Mouse (Mus musculus) myocyte (in vitro differentiated cells): ENCODE data around the gene Syce1l. TPM values are rescaled to one million over a fixed set of nuclear protein-coding genes. Genes with fewer than 3 reads are reported as not detected.

Experiments used
- H3K27me3 ChIP-seq: one replicate; pipeline ENCODE4 v1.6.1; 2011; ENCODE audit not compliant: control insufficient read depth, insufficient read depth, insufficient read length
- H3K36me3 ChIP-seq: one replicate; pipeline ENCODE4 v1.6.1; 2011; ENCODE audit not compliant: control insufficient read depth, insufficient read depth
- H3K4me2 ChIP-seq: one replicate; pipeline ENCODE4 v1.6.1; 2011; ENCODE audit warnings: low read depth, control low read depth
- H3K4me3 ChIP-seq: one replicate; pipeline ENCODE4 v1.5.1; 2011; ENCODE audit warnings: mild to moderate bottlenecking, control low read depth, moderate library complexity
- H3K79me2 ChIP-seq: one replicate; pipeline ENCODE4 v1.6.1; 2011; ENCODE audit not compliant: control insufficient read depth, insufficient read depth
- H3ac ChIP-seq: one replicate; pipeline ENCODE4 v1.6.1; 2011; ENCODE audit not compliant: control insufficient read depth, insufficient read length
- CEBPB ChIP-seq: IDR thresholded peaks from 2 replicates; pipeline ENCODE4 v1.6.1; 2011; ENCODE audit warnings: mild to moderate bottlenecking, moderate library complexity; ENCODE audit not compliant: poor library complexity, insufficient read depth, severe bottlenecking
- E2F4 ChIP-seq: IDR thresholded peaks from one replicate; pipeline ENCODE4 v1.6.1; 2011; ENCODE audit warnings: mild to moderate bottlenecking, control low read depth, moderate library complexity; ENCODE audit not compliant: insufficient read depth
- MAX ChIP-seq: IDR thresholded peaks from one replicate; pipeline ENCODE4 v1.6.1; 2011; ENCODE audit warnings: low read depth, mild to moderate bottlenecking, control low read depth
- MYOD1 ChIP-seq, 3 experiments: IDR thresholded peaks; one replicate each; pipeline ENCODE4 v1.6.1; 2011; ENCODE audit warnings: control low read depth in 2 of 3, low read depth in 2 of 3, mild to moderate bottlenecking in 2 of 3, moderate library complexity in 1 of 3; ENCODE audit not compliant: insufficient read length in 2 of 3, control insufficient read depth in 1 of 3
- MYOG ChIP-seq, 3 experiments: IDR thresholded peaks; one replicate each; pipeline ENCODE4 v1.6.1; 2011; ENCODE audit warnings: control low read depth in 2 of 3, low read depth in 2 of 3, mild to moderate bottlenecking in 2 of 3; ENCODE audit not compliant: insufficient read length in 2 of 3, control insufficient read depth in 1 of 3, insufficient read depth in 1 of 3
- POLR2A ChIP-seq: IDR thresholded peaks from one replicate; pipeline ENCODE4 v1.6.1; 2011; ENCODE audit warnings: low read depth, mild to moderate bottlenecking, control low read depth, moderate library complexity; ENCODE audit not compliant: insufficient read length
- POLR2AphosphoS2 ChIP-seq: IDR thresholded peaks from one replicate; pipeline ENCODE4 v1.6.1; 2011; ENCODE audit warnings: low read depth, control low read depth; ENCODE audit not compliant: insufficient read length
- REST ChIP-seq: IDR thresholded peaks from one replicate; pipeline ENCODE4 v1.6.1; 2011; ENCODE audit warnings: mild to moderate bottlenecking, control low read depth, moderate library complexity; ENCODE audit not compliant: insufficient read depth, insufficient read length
- SRF ChIP-seq: IDR thresholded peaks from one replicate; pipeline ENCODE4 v1.6.1; 2011; ENCODE audit warnings: low read depth; ENCODE audit not compliant: control insufficient read depth, insufficient read length
- TCF12 ChIP-seq: IDR thresholded peaks from one replicate; pipeline ENCODE4 v1.6.1; 2011; ENCODE audit warnings: mild to moderate bottlenecking, control low read depth; ENCODE audit not compliant: poor library complexity, insufficient read depth, severe bottlenecking
- TCF3 ChIP-seq: IDR thresholded peaks from one replicate; pipeline ENCODE4 v1.6.1; 2011; ENCODE audit warnings: low read depth, control low read depth; ENCODE audit not compliant: insufficient read length
- USF1 ChIP-seq: IDR thresholded peaks from one replicate; pipeline ENCODE4 v1.6.1; 2011; ENCODE audit warnings: low read depth, mild to moderate bottlenecking, control low read depth, moderate library complexity
- polyA plus RNA-seq: library from polyadenylated mRNA; unstranded; fragments of >200 nt; fragmentation: generic; extraction: Trizol; gene quantifications from one replicate; pipeline ENCODE4 v1.2.1, GENCODE M21; 2012; ENCODE audit warnings: missing spikeins

Syce1l gene
- polyA plus RNA-seq, 1 experiment = not detected

GRCm38 (mm10) chr8:113645220-113645619 lies 2.2 kb downstream of the Syce1l start:
- no peaks in the 10 kb centered on the region for H3K79me2 ChIP-seq
- H3K27me3 ChIP-seq = no peaks in the 10 kb centered on the region
- H3ac ChIP-seq = no peak overlapping the region
- no peak overlapping the region for H3K4me2 ChIP-seq
- H3K4me3 ChIP-seq = no peak overlapping the region
- TF ChIP-seq MYOD1 (IDR thresholded peaks at IDR 0.05; ENCODE audit: control insufficient read depth in 1 of 3, insufficient read length in 2 of 3, low read depth in 2 of 3) (no peak), POLR2AphosphoS2 (no peak), MYOG (IDR thresholded peaks at IDR 0.05; ENCODE audit: control insufficient read depth in 1 of 3, insufficient read depth in 1 of 3, insufficient read length in 2 of 3, low read depth in 2 of 3) (no peak), MAX (no peak), SRF (no peak), TCF3 (no peak), E2F4 (no peak), CEBPB (no peak)
- H3K36me3 ChIP-seq = peaks cover 3% of the 10 kb centered on the region

DNA sequence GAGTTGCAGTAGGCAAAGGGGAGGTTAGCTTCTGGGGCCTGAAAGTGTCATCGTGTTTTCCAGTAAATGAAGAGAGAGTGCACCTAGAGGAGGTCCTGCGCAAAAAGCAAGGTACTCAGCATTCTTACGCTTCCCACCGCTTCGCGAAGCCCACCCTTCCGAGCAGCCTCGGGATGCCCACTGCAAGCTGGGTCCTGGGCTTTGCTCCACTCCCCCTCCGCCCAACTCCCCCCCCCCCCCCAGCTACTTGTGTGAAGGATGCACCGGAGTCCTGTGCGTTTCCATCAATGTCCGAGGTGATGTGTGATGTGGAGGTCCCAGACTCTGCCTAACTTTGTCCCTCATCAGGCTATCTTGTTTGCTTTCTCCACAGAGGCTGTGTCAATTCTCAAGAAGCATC lies 9.4 kb downstream of the Syce1l start:
- no peak overlapping the region for H3ac ChIP-seq
- H3K4me2 ChIP-seq = no peak overlapping the region
- H3K36me3 ChIP-seq = no peaks in the 10 kb centered on the region
- no peaks in the 10 kb centered on the region for H3K27me3 ChIP-seq
- H3K79me2 ChIP-seq = no peaks in the 10 kb centered on the region
- no peak for TF ChIP-seq SRF
- no peak overlapping the region for H3K4me3 ChIP-seq

DNA sequence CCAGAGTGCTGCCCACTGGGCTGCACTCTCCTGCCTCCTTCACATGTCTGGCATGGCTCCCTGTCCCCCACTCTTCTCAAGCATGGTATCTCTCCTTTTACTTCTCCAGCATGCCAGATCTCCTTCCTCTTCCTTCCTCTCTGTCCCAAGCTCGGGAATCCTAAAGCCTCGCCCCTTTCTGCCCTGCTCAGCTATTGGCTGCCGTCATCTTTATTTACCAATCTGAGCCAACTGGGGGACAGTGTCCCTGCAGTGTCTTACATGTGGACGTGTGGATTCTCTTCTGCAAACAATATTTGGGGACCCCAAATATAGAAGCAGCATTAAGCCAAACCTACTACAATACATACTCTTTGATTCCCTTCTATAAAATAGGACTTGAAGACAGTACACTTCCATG lies 10.1 kb downstream of the Syce1l start:
- no peak for TF ChIP-seq MAX
- TF ChIP-seq E2F4 = no peak
- TF ChIP-seq CEBPB = no peak
- no peak for TF ChIP-seq POLR2A
- TF ChIP-seq TCF3 = no peak
- TF ChIP-seq POLR2AphosphoS2 = no peak
- no peak for TF ChIP-seq MYOG (IDR thresholded peaks at IDR 0.05; ENCODE audit: control insufficient read depth in 1 of 3, insufficient read depth in 1 of 3, insufficient read length in 2 of 3, low read depth in 2 of 3)
- Histone ChIP-seq H3K36me3 (no peaks in the 10 kb centered on the region), H3ac (no peak overlapping the region), H3K79me2 (no peaks in the 10 kb centered on the region), H3K27me3 (no peaks in the 10 kb centered on the region), H3K4me3 (no peak overlapping the region), H3K4me2 (no peak overlapping the region)

GRCm38 (mm10) chr8:113656154-113656553 lies 13.1 kb downstream of the Syce1l start:
- H3K36me3 ChIP-seq = no peaks in the 10 kb centered on the region
- H3K4me3 ChIP-seq = no peak overlapping the region
- TF ChIP-seq E2F4 (no peak), MYOD1 (IDR thresholded peaks at IDR 0.05; ENCODE audit: control insufficient read depth in 1 of 3, insufficient read length in 2 of 3, low read depth in 2 of 3) (no peak), TCF12 (no peak), POLR2A (no peak)
- H3K4me2 ChIP-seq = no peak overlapping the region
- no peak overlapping the region for H3ac ChIP-seq
- H3K79me2 ChIP-seq = no peaks in the 10 kb centered on the region
- no peaks in the 10 kb centered on the region for H3K27me3 ChIP-seq

- Histone ChIP-seq H3K36me3 (no peaks in the 10 kb centered on the region), H3ac (no peak overlapping the region), H3K79me2 (no peaks in the 10 kb centered on the region), H3K27me3 (no peaks in the 10 kb centered on the region), H3K4me3 (no peak overlapping the region), H3K4me2 (no peak overlapping the region)
- TF ChIP-seq TCF3 = no peak
- TF ChIP-seq E2F4 = no peak
- TF ChIP-seq MAX = no peak
- no peak for TF ChIP-seq POLR2AphosphoS2
- TF ChIP-seq MYOG (IDR thresholded peaks at IDR 0.05; ENCODE audit: control insufficient read depth in 1 of 3, insufficient read depth in 1 of 3, insufficient read length in 2 of 3, low read depth in 2 of 3) = no peak
- TF ChIP-seq REST = no peak
- no peak for TF ChIP-seq CEBPB
- TF ChIP-seq SRF = no peak
- TF ChIP-seq MYOD1 (IDR thresholded peaks at IDR 0.05; ENCODE audit: control insufficient read depth in 1 of 3, insufficient read length in 2 of 3, low read depth in 2 of 3) = no peak
- no peak for TF ChIP-seq TCF12
- no peak for TF ChIP-seq USF1
- TF ChIP-seq POLR2A = no peak
These were observed 13.8 kb downstream of the Syce1l start for GRCm38 (mm10) chr8:113656681-113657298.

- H3K79me2 ChIP-seq = no peaks in the 10 kb centered on the region
- no peaks in the 10 kb centered on the region for H3K27me3 ChIP-seq
- TF ChIP-seq CEBPB (no peak), MAX (no peak), USF1 (no peak), MYOG (IDR thresholded peaks at IDR 0.05; ENCODE audit: control insufficient read depth in 1 of 3, insufficient read depth in 1 of 3, insufficient read length in 2 of 3, low read depth in 2 of 3) (no peak), POLR2A (no peak), MYOD1 (IDR thresholded peaks at IDR 0.05; ENCODE audit: control insufficient read depth in 1 of 3, insufficient read length in 2 of 3, low read depth in 2 of 3) (no peak), TCF12 (no peak), TCF3 (no peak), POLR2AphosphoS2 (no peak), SRF (no peak), E2F4 (no peak), REST (no peak)
These were observed 17.1 kb downstream of the Syce1l start for GRCm38 (mm10) chr8:113660128-113660527.

More at GRCm38 (mm10) chr8:113660128-113660527, 17.1 kb downstream of the Syce1l start:
- Histone ChIP-seq H3K4me3 (no peak overlapping the region), H3ac (no peak overlapping the region), H3K4me2 (no peak overlapping the region), H3K36me3 (no peaks in the 10 kb centered on the region)
